Mouse (Mus musculus): ENCODE measurements around the gene Itpripl2.
A peak's percentile ranks its signal among the peaks of the same experiment; 100 is the strongest.

The Itpripl2 gene

DNA sequence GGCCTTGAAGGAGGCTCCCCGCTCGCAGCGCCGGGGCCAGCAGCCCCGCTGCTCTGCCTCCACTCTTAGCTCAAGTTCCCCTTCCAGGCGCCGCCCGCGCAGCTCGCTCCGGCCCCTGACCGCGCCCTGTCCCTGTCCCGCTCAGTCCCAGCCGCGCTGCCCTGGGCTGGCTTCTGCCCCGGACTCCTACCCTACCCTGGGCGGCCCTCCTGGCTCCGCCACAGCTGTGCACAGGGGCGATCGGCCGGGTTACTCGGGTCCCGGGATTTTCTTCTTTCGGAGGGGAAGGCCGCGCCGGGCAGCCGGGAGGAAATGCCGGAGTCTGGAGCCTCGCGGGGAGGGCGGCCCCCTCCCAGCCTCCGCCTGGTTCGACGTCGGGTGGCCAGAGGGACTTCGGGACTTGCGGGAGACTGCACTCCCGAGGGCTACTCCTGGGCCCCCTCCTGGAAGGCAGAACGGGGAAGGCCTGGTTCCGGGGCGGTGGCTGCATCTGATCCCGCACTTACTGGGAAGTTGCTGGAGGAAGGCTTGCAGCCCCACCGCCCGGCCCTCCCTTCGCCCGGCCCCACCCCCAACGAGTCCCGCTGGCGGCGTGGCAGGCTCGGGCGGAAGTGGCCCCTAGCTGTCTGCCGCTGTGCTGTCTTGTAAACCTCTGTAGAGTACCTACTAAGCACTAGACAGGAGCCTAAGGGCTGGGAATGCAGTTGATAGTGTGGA lies at the start of gene Itpripl2:
Gene Itpripl2, minus strand, starts transcription at position 545 of the 717 bp plus-strand sequence.
- peak; percentile 46 to 47 for DNase-seq

DNA sequence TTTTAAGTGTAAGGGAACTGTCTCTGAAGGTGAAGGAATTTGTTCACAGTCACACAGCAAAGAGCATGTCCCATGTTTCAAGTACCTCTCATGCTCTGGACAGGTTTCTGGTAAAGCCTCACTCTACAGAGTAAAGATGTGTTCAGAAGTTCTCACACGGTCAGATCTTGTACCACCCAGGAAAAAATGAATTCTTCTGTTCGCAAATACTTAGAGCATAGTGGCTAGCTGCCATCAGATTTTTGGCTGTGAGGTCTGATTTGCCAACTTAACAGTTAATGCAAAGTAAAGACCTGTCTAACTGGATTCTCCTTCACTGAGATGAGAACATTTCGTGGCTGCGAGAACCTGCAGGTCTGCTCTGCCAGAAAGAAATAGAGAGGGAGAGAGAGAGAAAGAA lies 43.3 kb upstream of the Itpripl2 start:
- DNase-seq: no peak

DNA sequence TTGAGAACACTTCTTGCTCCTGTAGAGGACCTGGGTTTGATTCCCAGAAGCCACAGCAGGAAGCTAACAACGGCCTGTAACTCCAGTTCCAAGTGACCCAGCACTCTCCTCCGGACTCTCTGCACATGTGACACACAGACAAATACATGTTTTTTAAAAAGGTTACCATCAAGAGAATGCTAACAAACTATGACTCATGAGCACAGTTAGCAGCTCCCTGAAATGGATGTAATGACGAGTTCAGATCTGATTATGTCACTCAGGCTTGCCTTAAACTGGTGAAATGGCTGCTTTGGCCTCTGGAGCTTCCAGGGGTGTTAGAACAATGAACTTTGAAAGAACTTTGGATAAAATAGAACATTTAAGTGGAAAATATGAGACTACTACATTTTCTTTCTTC lies 42.6 kb upstream of the Itpripl2 start:
- no peak for DNase-seq

DNA sequence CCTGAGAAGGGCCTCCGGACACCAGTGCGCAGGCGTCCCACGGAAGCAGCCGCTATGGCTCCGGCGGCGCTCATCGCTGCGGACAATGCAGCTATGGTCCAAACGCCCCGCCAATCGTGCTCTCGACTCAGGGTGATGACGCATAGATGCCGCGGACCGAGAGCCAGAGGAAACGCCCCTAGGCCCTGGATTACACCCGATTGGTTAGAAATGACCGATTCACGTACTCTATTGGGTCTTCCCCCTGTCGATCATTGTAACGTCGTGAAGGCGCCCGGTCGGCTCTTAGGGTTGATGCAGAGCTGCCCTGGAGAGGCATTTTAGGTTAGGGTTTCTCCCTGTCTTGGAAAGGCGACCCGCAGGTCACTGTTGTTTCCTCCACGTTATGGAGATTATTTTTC lies 41.4 kb upstream of the Itpripl2 start, which contains the start of gene Coq7:
Gene Coq7, minus strand, starts transcription at position 179 of the 401 bp plus-strand sequence.
- peak; percentile 91 to 92 for DNase-seq

DNA sequence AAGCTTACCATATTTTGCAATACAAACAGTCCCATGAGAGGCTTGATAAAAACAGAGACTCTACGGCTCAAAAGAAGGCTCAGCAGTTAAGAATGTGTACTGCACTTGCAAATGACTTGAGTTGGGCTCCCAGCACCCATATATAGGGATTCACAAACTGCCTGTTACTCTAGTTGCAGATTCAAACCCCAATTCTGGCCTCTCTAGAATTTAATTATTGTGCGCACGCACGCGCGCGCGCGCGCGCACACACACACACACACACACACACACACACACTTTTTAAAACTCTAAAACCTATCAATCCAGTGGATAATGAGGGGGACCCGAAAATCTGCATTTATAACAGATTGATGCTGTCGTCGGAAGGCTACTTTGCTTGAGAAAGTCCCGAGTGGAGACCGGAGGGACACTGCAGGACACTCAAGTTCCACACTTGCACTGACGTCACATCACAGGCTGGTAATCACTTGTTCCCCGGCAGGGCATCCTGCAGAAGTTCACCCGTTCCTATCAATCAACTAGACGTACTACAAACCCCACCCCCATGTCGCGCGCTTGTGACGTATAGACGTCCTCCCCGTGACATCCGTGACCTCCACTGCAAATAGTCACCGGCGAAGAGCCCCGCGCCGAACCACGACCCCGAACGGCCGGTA lies 40.9 kb upstream of the Itpripl2 start:
- peak; percentile 96 to 98 for DNase-seq

DNA sequence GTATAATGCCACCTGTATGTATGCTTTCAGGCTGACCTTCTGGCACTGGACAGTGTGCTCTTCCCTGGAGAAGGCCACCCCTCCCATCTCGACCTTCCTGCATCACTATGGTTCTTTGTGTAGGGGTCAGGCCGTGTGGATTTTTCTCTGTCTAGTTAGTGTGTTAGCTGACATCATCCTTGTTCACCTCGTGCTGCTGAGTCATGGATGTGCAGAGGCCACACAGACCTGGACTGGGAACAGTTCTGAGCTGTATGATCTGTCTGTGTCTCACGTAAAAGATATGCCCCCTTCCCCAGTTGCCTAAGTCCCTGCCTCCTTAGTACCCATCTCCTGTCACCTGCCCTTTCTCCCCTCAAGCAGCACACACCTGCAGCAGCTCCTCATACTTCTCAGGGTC lies 35.2 kb upstream of the Itpripl2 start:
- no peak for DNase-seq

DNA sequence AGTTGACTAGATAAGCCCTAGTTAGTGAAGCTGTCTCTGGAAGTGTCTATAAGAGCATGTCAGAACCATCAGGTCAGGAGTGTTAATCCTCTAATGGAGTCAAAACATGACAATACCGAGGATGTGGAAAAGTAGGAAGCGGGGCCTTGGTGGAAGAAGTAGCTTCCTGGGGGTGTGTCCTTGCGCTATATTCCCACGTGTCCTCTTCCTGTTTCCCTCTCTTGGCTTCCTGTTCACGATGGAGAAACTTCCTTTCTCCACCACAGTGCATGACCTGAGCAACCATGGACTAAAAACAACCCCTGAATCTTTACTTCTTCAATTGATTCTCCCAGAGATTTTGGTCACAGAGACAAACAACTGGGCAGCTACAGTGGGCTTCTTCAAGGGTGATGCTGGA lies 30.3 kb upstream of the Itpripl2 start:
- no peak for DNase-seq

DNA sequence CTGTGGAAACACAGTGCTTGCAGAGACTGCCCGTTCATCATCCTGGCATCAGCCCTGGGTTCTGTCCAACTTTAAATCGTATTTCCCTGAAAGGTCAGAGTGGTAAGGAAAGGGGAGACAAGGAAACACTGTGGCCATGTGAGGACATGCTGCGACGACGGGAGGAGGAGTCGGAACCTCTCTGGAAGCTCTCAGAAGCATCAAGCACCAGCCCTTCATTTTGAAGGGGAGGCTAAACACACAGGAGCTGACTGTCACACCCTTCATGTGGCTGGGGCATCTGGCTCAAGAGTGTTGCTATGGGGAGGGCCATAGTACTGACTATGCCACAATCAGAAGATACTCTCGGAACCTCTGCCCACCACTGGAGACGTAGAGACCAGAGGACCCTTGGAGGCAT lies 27.9 kb upstream of the Itpripl2 start:
- DNase-seq: no peak

DNA sequence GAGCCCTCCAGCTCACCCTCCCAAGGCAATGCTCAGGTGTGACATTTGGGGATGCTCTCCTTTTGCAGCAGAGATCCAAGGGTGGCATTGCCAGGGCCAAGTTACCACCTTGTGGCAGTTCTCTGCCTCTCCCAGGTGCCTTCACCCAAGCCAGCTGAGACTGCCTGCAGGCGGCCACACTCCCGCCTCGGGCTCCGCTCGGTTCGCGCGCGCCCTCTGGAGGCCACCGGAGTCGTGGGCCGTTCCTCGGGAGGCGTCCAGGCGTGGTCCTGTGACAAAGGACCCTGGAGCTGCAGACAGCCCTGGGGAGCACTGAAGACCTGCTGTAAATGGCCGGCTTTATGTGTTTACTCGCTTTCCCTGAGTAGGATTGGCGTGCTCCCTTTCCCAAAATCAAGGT lies 26.9 kb upstream of the Itpripl2 start:
- peak; percentile 70 to 74 for DNase-seq

DNA sequence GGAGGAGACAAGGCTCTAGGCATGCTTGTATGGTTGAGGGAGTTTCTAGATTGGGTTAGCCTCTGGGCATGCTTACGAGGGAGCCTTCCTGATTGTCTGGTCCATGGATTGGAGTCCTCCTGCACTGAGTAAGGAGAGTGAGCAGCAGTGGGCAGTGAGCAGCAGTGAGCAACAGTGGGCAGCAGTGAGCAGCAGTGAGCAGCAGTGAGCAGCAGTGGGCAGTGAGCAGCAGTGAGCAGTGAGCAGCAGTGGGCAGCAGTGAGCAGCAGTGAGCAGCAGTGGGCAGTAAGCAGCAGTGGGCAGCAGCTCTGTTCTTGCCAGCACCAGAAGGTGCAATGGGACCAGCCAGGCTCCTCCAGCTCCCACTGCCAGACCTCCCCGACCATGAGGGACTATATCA lies 26.0 kb upstream of the Itpripl2 start:
- DNase-seq: no peak

DNA sequence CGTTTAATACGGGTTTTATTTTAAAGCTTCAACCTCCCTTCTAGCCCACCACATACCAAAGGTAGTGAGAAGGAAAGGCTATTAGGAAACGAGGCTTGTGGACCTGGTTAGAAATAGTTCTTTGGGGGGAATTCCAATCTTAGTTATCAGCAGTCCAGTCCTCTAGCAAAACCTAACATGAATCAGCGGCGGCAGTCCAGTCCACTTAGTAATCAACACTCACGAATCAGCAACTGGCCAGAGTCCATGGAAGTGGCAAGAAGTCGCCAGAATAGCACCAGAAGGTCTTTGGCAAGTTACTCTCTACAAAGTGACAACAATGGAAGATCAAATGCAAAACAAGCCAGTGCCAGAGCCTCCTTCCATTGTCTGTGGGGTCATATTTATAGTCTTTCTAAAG lies 16.8 kb upstream of the Itpripl2 start:
- no peak for DNase-seq

DNA sequence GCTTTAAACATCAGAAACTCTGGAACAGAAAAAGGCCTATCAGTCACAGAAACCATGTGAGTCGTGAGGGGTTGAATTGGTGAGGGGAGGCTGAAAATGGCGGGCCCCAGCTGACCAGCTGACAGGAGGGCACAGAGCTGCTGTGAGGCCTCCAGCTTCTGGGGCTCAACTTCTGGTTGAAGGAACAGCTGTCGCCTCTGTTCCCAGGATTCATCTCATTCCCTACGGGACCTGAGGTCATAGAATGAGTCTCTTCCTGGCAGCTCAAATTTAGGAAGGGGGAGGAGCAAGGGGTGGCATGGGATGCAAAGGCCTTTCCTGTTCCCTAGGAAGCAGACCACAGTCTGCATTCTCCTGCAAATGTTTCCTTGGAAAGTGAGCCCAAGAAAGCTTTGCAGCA lies 12.1 kb upstream of the Itpripl2 start:
- DNase-seq: no peak

DNA sequence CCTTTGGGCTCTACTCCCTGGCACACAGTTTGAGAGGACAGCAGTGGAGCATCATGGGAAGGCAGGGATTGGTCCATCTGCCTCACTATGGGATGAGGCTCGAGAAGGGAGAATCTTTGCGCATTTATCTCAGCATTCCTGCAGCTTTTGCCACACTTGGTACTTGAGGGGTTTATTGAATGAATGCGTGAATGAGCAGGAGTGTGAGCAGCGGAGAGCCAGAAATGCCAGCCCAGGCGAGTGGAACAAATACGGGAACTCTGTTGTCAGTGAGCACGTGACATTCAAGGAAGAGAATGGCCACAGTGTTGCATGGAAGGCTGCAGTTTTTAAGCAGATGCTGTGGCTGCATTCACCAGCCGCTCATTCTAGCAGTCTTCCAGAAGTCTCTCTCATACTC lies 10.6 kb upstream of the Itpripl2 start:
- DNase-seq: no peak

DNA sequence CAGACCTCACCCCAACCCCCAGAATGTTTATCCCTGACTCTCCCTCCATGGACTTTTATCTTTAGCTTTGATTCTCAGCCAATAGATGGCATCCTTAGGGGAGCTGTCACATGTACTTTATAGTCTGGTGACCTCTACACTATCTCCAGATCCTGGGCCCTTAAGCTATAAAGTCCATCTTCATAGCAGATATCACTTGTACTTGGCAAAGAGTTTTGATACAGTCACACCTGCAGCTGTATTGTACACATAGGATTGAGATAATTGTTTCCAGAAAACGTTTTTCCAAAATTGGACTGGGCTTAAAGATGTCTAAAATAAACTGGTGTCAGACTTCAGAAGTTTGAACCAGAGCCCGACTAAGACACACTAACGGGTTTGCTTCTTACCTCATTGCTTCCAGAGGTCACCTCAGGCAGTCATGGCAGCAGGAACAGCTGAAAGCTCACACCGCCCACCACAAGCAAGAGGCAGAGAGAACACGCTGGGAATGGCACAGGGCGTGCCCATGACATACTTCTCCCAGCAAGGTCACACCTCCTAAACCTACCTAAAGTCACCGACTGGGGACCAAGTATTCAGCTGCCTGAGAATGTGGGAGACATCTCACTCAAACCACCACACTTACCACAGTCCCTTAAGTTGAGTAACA lies 8.1 kb upstream of the Itpripl2 start:
- DNase-seq: no peak

DNA sequence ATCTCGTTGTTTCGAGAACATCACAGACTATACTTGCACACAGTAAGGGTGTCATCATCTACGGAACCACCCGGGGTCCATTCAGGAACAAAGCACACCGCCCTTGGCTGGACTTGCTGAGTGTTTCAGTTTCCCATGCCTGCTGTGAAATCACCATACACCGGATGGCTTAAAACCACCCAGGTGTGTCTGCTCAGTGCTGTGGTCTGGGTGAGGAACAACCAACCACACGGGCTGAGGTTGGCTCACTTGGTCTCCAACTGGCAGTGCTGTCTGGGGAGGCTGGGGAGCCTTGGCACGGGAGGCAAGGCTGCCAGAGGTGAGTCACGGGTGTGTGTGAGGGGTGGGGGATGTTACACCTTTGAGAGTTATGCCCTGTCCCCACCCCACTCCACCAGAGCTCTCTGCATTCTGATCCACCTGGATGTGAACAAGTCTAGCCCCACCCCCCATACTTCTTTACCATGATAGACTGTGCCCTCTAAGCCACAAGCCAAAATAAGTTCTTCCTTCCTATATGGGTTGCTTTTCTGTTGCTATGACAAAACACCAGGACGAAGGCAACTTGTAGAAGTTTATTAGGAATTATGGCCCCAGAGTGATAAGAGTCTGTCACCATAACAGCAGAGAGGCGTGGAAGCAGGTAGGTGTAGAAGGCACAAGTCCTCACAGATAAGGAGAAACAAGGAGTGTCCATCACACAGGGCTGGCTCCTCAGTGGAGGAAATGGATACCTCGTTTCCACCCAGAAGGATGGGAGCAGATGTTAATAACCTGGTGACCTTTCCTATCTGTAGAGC lies 7.4 kb upstream of the Itpripl2 start:
- no peak for DNase-seq

DNA sequence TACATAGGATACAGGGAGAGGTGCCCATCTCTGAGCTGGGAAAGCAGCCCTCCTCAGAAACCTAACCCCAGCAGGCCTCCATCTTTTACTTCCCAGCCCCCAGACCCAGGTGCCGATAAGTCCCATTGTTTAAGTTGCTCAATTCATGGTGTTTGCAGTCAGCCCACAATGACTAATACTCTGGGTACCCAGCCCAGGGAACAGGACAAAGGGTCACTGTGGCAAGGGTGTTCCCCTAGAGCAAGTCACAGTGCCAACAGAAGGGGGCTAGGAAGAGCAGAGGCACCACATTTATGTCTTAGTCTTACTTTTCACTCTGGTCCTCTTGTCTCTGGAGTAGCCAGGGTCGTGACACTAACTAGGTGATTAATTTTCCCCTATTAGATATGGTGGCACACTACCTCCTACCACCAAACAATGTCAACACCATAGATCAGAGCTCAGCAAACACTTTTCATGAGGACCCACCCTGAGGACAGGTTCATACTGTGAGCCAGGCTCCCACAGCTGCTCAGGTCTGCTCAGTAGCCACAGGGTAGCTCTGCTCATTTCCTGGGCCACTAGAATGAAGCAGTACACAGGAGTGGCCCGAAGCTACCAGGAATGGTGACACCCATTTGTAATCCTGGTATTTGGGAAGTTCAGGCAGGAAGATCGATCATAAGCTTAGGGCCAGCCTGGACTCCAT lies 3.3 kb upstream of the Itpripl2 start:
- DNase-seq: no peak

DNA sequence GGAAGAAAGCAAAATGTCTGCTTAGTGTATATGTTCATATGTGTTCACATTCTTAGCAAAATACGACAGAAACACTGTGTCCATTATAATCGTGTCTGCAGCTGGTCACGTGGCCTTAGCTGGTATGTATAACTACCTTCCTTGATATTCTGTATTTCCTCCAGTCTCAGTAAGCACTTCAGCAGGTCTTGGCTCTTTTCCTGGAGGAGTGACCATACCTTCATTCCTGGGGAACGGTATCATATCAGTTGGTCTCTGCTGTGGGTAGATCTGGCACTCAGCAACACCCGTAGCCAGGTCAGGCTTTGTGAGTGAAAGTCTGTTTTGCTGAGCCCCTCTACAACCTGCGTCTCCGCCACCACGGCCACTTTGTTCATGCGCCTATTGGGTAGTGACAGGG lies 2.1 kb upstream of the Itpripl2 start:
- DNase-seq: no peak

DNA sequence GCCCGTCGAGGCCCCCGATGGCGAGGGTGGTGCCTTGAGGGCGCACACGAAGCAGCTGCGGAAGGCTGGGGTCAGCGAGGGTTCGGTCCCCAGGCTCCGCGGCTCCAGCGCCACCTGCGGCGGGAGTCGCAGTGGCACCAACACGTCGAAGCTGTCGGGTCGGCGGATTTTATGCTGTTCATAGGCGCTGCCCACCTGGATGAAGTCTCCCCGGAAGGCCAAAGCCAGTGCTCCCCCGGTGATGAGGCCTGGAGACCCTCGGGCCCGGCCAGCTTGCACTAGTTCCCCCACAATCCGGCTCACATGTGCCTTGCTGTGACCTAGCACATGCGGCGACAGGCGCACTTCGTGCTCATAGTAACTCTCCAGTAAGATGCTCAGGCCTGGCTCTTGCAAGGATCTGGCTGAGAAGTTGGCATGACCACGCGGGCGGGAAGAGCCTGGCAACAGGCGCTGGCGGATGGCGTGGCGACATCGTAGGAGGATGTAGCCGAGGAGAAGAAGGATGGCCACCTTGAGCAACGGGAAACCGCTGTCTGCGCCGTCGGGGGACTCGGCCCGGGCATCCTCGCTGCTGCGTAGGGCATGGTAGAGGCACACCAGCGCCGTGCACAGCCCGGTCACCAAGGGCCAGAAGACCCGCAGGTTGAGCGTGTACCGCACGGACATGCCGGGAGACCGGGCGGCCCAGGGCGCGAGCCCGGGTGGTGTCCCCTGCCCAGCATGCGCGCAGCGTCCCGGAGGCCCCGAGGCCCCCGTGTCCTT lies 927 bp downstream of the Itpripl2 start:
- peak in 1 of 2 experiments; percentile 7 for DNase-seq

DNA sequence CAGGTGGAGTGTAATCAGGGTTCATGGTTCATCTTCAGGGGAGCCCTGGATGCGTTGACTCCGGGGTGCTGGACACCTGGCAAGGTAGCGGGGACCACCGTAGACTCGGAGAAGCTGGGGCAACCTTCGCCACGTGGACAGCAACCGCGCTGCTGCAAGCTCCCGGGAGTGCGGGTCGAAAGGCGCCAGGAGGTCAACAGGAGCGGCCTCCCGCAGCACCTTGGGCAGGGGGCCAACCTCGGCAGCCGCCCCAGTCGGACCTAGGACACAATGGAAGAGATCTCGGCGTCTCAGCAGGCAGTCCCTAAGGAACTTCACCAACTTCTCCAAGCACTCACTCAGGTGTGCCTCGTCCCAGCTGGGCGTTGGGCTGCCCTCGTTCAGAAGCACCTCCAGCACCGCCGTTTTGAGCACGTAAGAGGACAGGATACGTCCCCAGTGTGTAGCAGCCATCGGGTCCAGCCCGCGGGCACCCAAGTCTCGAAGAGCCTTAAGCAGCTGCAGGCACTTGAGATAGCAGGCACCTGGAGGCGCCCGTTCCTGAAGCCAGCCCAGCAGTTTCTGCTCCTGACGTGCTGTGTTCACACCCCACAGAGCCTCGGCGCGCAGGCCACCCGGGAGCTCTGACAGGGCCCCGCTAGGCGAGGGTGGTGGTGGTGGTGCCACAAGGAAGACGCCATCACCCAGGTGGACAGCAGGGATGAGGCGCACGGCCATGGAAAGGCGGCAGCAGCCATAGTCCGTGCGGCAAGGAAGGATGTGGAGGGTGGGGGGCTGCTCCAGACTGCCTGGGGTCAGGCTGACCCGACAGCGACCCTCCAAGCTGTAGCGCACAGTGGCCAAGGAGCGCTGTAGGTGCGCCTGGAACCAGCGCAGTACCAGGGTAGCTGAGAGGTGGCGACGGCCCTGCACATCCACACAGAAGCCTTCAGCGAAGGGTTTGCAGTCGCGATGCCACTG lies 1.8 kb downstream of the Itpripl2 start:
- no peak for DNase-seq

DNA sequence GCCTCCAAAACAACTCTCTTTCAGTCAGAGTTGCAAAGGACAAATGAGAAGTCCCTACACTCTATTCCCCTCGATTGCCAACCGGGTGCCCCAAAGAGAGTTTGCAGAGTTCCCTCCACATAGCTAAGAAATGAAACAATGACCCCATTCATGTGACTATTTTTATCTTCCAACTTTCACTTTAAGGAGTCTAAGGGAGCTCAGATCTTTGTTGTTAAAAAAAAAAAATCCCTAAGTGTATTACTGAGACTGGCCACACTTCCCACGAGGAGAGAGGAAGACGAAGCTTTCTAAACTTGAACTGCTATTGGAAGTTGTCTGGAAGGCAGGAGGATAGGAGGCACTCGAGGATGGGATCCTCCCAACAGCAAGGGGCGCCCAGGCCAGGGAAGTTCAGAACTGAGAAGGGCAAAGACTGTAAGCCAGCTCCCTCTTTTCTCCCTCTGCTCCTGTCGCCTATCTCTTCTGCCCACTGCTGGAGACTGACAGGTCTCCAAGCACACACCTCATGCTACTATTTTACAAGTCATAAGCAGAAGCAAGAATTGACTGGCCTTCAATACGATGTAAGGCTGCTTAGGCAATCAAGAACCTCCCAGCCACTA lies 3.6 kb downstream of the Itpripl2 start:
- no peak for DNase-seq

Data from thymus, postnatal 36 days (tissue).